Mouse (Mus musculus) kidney, adult 18-20 months (tissue): ENCODE results near the gene Lgr6.

Experiments used
- DNase-seq: peaks from one replicate; pipeline ENCODE4 v3.0.0; 2021

Gene Lgr6

GRCm38 (mm10) chr1:135072643-135073042 lies 32.4 kb downstream of the Lgr6 start:
- DNase-seq, result no peak

GRCm38 (mm10) chr1:135069841-135070240 lies 35.2 kb downstream of the Lgr6 start:
- no peak for DNase-seq

- DNase-seq, result no peak
These were observed 40.6 kb downstream of the Lgr6 start for GRCm38 (mm10) chr1:135064525-135064924.

- no peak for DNase-seq
These were observed 42.1 kb downstream of the Lgr6 start for GRCm38 (mm10) chr1:135062936-135063335.

- DNase-seq, result no peak
These were observed 43.8 kb downstream of the Lgr6 start for GRCm38 (mm10) chr1:135061300-135061699.

- no peak for DNase-seq
These were observed 44.9 kb downstream of the Lgr6 start for GRCm38 (mm10) chr1:135060174-135060573.

- DNase-seq, result no peak
These were observed 48.2 kb downstream of the Lgr6 start for GRCm38 (mm10) chr1:135056901-135057300.

GRCm38 (mm10) chr1:135054121-135054520 lies 51.0 kb downstream of the Lgr6 start:
- DNase-seq, result no peak

- no peak for DNase-seq
These were observed 60.6 kb downstream of the Lgr6 start for GRCm38 (mm10) chr1:135044439-135044838.

- no peak for DNase-seq
These were observed 68.8 kb downstream of the Lgr6 start for GRCm38 (mm10) chr1:135036297-135036696.

GRCm38 (mm10) chr1:135032658-135033057 lies 72.4 kb downstream of the Lgr6 start:
- DNase-seq, result no peak

GRCm38 (mm10) chr1:135030121-135030520 lies 75.0 kb downstream of the Lgr6 start:
- no peak for DNase-seq

- no peak for DNase-seq
These were observed 78.8 kb downstream of the Lgr6 start for GRCm38 (mm10) chr1:135026275-135026674.

- no peak for DNase-seq
These were observed 81.5 kb downstream of the Lgr6 start for GRCm38 (mm10) chr1:135023583-135023982.

- DNase-seq, result no peak
These were observed 83.1 kb downstream of the Lgr6 start for GRCm38 (mm10) chr1:135021936-135022335.

- no peak for DNase-seq
These were observed 84.1 kb downstream of the Lgr6 start for GRCm38 (mm10) chr1:135020970-135021369.

GRCm38 (mm10) chr1:135020281-135020940 lies 84.7 kb downstream of the Lgr6 start:
- DNase-seq, result no peak

- DNase-seq, result no peak
These were observed 85.3 kb downstream of the Lgr6 start for GRCm38 (mm10) chr1:135019775-135020167.

GRCm38 (mm10) chr1:135019087-135019774 lies 85.8 kb downstream of the Lgr6 start:
- no peak for DNase-seq

GRCm38 (mm10) chr1:135017656-135018015 lies 87.4 kb downstream of the Lgr6 start:
- DNase-seq, result no peak

GRCm38 (mm10) chr1:135016907-135017655 lies 88.0 kb downstream of the Lgr6 start:
- DNase-seq, result no peak

- DNase-seq, result no peak
These were observed 90.1 kb downstream of the Lgr6 start for GRCm38 (mm10) chr1:135014921-135015445.

- DNase-seq, result no peak
These were observed 92.6 kb downstream of the Lgr6 start for GRCm38 (mm10) chr1:135012472-135012871.

- no peak for DNase-seq
These were observed 93.2 kb downstream of the Lgr6 start for GRCm38 (mm10) chr1:135011912-135012311.
